ENCODE assay signal across 7 mouse cellular contexts in the genomic region with DNA sequence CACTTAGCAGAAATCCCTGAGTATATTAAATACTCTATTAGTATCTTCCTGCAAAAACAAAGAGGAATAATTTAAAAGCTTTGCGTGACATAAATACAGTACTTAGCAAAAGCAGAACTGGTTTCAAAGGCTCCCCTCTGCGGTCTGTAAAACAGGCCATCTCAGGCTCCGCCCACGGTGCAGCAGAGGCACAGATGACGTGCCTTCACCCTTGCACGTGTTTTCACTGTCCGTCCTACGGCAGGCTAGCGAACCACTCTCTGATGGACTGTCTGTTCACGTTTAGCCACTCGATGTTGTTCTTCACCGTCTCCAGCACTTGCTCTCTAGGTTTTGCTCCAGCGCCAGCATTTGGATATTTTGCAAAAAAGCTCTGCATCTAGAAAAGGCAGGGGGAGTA.
DNase-seq lines count a peak whose midpoint lies in the region; ATAC-seq lines count a peak whose summit lies in the region.

No protein-coding gene starts in this region.

- peak; percentile 6 to 13 for DNase-seq in layer of hippocampus, postnatal 10 days (ENCODE audit: low spot score in 2 of 2)
- no peak for DNase-seq in layer of hippocampus, postnatal 25 days (ENCODE audit: extremely low spot score in 1 of 2, low spot score in 1 of 2)
- DNase-seq in R1 (ENCODE audit: low read depth, low spot score): peak; percentile 28
- no peak for DNase-seq in adrenal gland, adult 18-20 months (ENCODE audit: low spot score in 2 of 2)
- DNase-seq in c-Kit-positive CD71-positive TER-119-positive erythroid progenitor cells, embryonic 14.5 days (ENCODE audit: low spot score): no peak

- peak; percentile 100 for ATAC-seq in common myeloid progenitor, adult 5-6 weeks (replicated peaks; ENCODE audit: low read depth, poor library complexity, severe bottlenecking)
- peak; percentile 100 for ATAC-seq in megakaryocyte progenitor cell, adult 5-6 weeks (replicated peaks; ENCODE audit: poor library complexity)

Comparison
In these comparisons a context has a peak if more than half of its experiments do, and no peak if none do; other contexts are left out.
1. DNase-seq: peak in layer of hippocampus, postnatal 10 days (2 of 2) and R1 (single experiment); none in layer of hippocampus, postnatal 25 days (0 of 2), adrenal gland, adult 18-20 months (0 of 2) and c-Kit-positive CD71-positive TER-119-positive erythroid progenitor cells, embryonic 14.5 days (single experiment).